Mouse (Mus musculus): ENCODE measurements around the gene Clcn7. TPM values are rescaled to one million over a fixed set of nuclear protein-coding genes. Genes with fewer than 3 reads are reported as not detected.
A peak's percentile ranks its signal among the peaks of the same experiment; 100 is the strongest.

Clcn7 gene
- polyA plus RNA-seq (2015; fragmentation: Nextera tagmentation; extraction: Ambion mirVana): 33.6 and 36.1 TPM in 2 replicates

GRCm38 (mm10) chr17:25133275-25133698 lies at the start of gene Clcn7:
Clcn7 (plus strand) TSS chr17:25133391.
- H3K9ac ChIP-seq (ENCODE audit: low read depth, low read length): peak within 1 kb of the TSS; percentile 79
- peak within 1 kb of the TSS; percentile 35; the same call in 1 of the 2 replicates for H3K27ac ChIP-seq (ENCODE audit: low read length)
- under 1% methylated on average over 40 of the region's 40 CpGs for WGBS

DNA sequence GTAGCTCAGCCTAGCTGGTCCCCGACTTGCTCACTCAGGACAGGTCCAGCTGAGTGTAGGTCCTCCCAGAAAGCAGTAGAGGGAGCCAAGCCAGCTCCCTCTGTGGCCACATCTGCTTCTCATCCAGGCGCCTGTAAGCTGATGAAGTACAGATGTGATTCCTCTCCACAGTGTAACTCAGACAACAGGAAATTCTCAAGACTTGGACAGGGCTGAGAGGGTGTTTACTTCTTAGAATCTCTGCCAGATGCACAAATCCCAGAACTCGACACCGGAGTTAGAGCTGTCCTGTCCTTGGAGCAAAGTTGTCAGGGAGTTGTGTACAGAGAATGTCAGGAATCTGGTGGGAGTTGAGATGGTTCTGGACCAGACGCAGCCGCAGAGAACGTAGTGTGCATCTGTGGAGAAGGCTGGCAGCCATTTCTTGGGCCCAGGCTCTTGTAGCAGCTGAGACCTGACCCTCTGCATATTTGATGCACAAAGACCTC lies 49.7 kb upstream of the Clcn7 start, which contains the start of gene Tmem204:
Gene Tmem204 (minus strand): TSS at position 148 of the 488 bp plus-strand sequence.
- H3K4me3 ChIP-seq (ENCODE audit: low read depth, low read length): no peak within 1 kb of the TSS
- no peak within 1 kb of the TSS for H3K4me2 ChIP-seq (ENCODE audit: low read length)
- no peak for ATAC-seq
- WGBS: 70% methylated on average over 7 of the region's 7 CpGs
- H3K4me1 ChIP-seq (ENCODE audit: control insufficient read depth, insufficient read depth, low read length): no peaks in the 10 kb centered on the region
- no peaks in the 10 kb centered on the region; the same call in 1 of the 2 replicates for H3K36me3 ChIP-seq (ENCODE audit: control insufficient read depth, insufficient read depth, low read length)
- H3K27ac ChIP-seq (ENCODE audit: low read length): no peak within 1 kb of the TSS
- H3K27me3 ChIP-seq (ENCODE audit: control insufficient read depth, insufficient read depth, low read depth, low read length): no peaks in the 10 kb centered on the region
- H3K9me3 ChIP-seq (replicated peaks; ENCODE audit: control insufficient read depth, low read length, poor library complexity, severe bottlenecking): no peaks in the 10 kb centered on the region
- no peak within 1 kb of the TSS for H3K9ac ChIP-seq (ENCODE audit: low read depth, low read length)

More at GRCm38 (mm10) chr17:25133275-25133698, at the start of gene Clcn7:
- H3K36me3 ChIP-seq (ENCODE audit: control insufficient read depth, insufficient read depth, low read length): no peaks in the 10 kb centered on the region
- H3K27me3 ChIP-seq (ENCODE audit: control insufficient read depth, insufficient read depth, low read depth, low read length): no peaks in the 10 kb centered on the region
- peak; percentile 92 for ATAC-seq
- peak within 1 kb of the TSS; percentile 79 for H3K4me3 ChIP-seq (ENCODE audit: low read depth, low read length)
- no peaks in the 10 kb centered on the region for H3K9me3 ChIP-seq (replicated peaks; ENCODE audit: control insufficient read depth, low read length, poor library complexity, severe bottlenecking)
- peaks cover 18% of the 10 kb centered on the region for H3K4me1 ChIP-seq (ENCODE audit: control insufficient read depth, insufficient read depth, low read length)
- H3K4me2 ChIP-seq (ENCODE audit: low read length): peak within 1 kb of the TSS; percentile 75

- no peak overlapping the region for H3K9ac ChIP-seq (ENCODE audit: low read depth, low read length)
- 81% methylated on average over 13 of the region's 13 CpGs for WGBS
- H3K4me2 ChIP-seq (ENCODE audit: low read length): no peak overlapping the region
- no peaks in the 10 kb centered on the region for H3K4me1 ChIP-seq (ENCODE audit: control insufficient read depth, insufficient read depth, low read length)
- H3K36me3 ChIP-seq (ENCODE audit: control insufficient read depth, insufficient read depth, low read length): no peaks in the 10 kb centered on the region; the same call in 1 of the 2 replicates
- H3K27me3 ChIP-seq (ENCODE audit: control insufficient read depth, insufficient read depth, low read depth, low read length): no peaks in the 10 kb centered on the region
- H3K27ac ChIP-seq (ENCODE audit: low read length): no peak overlapping the region
- H3K9me3 ChIP-seq (replicated peaks; ENCODE audit: control insufficient read depth, low read length, poor library complexity, severe bottlenecking): no peaks in the 10 kb centered on the region
- no peak for ATAC-seq
- H3K4me3 ChIP-seq (ENCODE audit: low read depth, low read length): no peak overlapping the region
These were observed 48.3 kb upstream of the Clcn7 start for GRCm38 (mm10) chr17:25084835-25085385.

GRCm38 (mm10) chr17:25086724-25087123 lies 46.5 kb upstream of the Clcn7 start:
- Histone ChIP-seq H3K4me1 (ENCODE audit: control insufficient read depth, insufficient read depth, low read length) (no peaks in the 10 kb centered on the region), H3K4me3 (ENCODE audit: low read depth, low read length) (no peak overlapping the region), H3K4me2 (ENCODE audit: low read length) (no peak overlapping the region), H3K36me3 (ENCODE audit: control insufficient read depth, insufficient read depth, low read length) (no peaks in the 10 kb centered on the region; the same call in 1 of the 2 replicates), H3K9me3 (replicated peaks; ENCODE audit: control insufficient read depth, low read length, poor library complexity, severe bottlenecking) (no peaks in the 10 kb centered on the region), H3K27me3 (ENCODE audit: control insufficient read depth, insufficient read depth, low read depth, low read length) (no peaks in the 10 kb centered on the region), H3K9ac (ENCODE audit: low read depth, low read length) (no peak overlapping the region), H3K27ac (ENCODE audit: low read length) (no peak overlapping the region)
- no peak for ATAC-seq
- WGBS: 90% methylated on average over 7 of the region's 7 CpGs

- ATAC-seq: no peak
- 94% methylated on average over 10 of the region's 10 CpGs for WGBS
- Histone ChIP-seq H3K27ac (ENCODE audit: low read length) (no peak overlapping the region), H3K9me3 (replicated peaks; ENCODE audit: control insufficient read depth, low read length, poor library complexity, severe bottlenecking) (no peaks in the 10 kb centered on the region), H3K4me1 (ENCODE audit: control insufficient read depth, insufficient read depth, low read length) (no peaks in the 10 kb centered on the region), H3K4me2 (ENCODE audit: low read length) (no peak overlapping the region), H3K4me3 (ENCODE audit: low read depth, low read length) (no peak overlapping the region), H3K27me3 (ENCODE audit: control insufficient read depth, insufficient read depth, low read depth, low read length) (no peaks in the 10 kb centered on the region), H3K36me3 (ENCODE audit: control insufficient read depth, insufficient read depth, low read length) (peaks cover 3% of the 10 kb centered on the region), H3K9ac (ENCODE audit: low read depth, low read length) (no peak overlapping the region)
These were observed 44.0 kb upstream of the Clcn7 start for GRCm38 (mm10) chr17:25089158-25089557.

DNA sequence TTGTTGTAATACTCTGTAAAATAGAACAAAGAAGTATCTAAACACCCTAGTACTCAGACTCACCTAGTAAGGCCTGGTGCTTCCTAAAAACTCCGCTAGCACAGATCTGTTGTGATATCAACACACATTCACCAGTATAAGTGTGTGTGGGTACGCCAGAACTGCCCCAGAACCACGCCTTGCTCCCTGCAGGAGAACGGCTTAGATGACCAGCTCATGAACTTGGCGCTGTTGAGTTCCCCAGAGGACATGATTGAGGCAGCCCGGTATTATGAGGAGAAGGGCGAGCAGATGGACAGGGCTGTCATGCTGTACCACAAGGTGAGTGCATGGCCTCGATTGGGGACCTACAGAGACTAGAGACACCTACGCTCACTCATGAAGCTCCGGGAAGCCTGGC lies 42.7 kb upstream of the Clcn7 start:
- no peaks in the 10 kb centered on the region for H3K4me1 ChIP-seq (ENCODE audit: control insufficient read depth, insufficient read depth, low read length)
- no peak overlapping the region for H3K4me2 ChIP-seq (ENCODE audit: low read length)
- no peak overlapping the region for H3K4me3 ChIP-seq (ENCODE audit: low read depth, low read length)
- no peak overlapping the region for H3K27ac ChIP-seq (ENCODE audit: low read length)
- H3K27me3 ChIP-seq (ENCODE audit: control insufficient read depth, insufficient read depth, low read depth, low read length): no peaks in the 10 kb centered on the region
- ATAC-seq: no peak
- H3K9ac ChIP-seq (ENCODE audit: low read depth, low read length): no peak overlapping the region
- peaks cover 5% of the 10 kb centered on the region for H3K36me3 ChIP-seq (ENCODE audit: control insufficient read depth, insufficient read depth, low read length)
- H3K9me3 ChIP-seq (replicated peaks; ENCODE audit: control insufficient read depth, low read length, poor library complexity, severe bottlenecking): no peaks in the 10 kb centered on the region
- 95% methylated on average over 10 of the region's 10 CpGs for WGBS

DNA sequence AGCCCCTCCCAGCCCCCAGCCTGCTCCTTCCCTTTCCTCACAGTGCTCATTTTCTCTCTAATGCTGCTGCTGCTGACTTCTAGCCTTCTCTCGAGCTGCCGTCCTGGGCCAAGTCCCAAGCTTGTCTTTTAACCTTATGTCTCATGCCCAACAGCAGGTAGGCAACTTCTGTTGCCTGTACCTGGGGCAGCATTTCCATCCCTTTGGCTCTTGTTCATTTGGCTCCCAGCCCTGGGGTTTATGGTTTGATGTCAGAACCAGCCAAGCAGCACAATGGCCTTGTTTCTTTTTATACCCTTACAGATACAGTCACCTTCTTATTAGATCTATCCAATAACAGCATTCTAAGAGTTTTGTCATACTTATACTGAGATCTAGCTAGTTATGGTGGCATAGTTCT lies 37.0 kb upstream of the Clcn7 start:
- Histone ChIP-seq H3K27ac (ENCODE audit: low read length) (no peak overlapping the region), H3K4me3 (ENCODE audit: low read depth, low read length) (no peak overlapping the region), H3K9ac (ENCODE audit: low read depth, low read length) (no peak overlapping the region), H3K27me3 (ENCODE audit: control insufficient read depth, insufficient read depth, low read depth, low read length) (no peaks in the 10 kb centered on the region), H3K4me1 (ENCODE audit: control insufficient read depth, insufficient read depth, low read length) (no peaks in the 10 kb centered on the region), H3K9me3 (replicated peaks; ENCODE audit: control insufficient read depth, low read length, poor library complexity, severe bottlenecking) (no peaks in the 10 kb centered on the region), H3K4me2 (ENCODE audit: low read length) (no peak overlapping the region), H3K36me3 (ENCODE audit: control insufficient read depth, insufficient read depth, low read length) (peaks cover 35% of the 10 kb centered on the region)
- 82% methylated on average over 2 of the region's 2 CpGs for WGBS
- no peak for ATAC-seq

- H3K4me3 ChIP-seq (ENCODE audit: low read depth, low read length): no peak overlapping the region
- 94% methylated on average over 6 of the region's 6 CpGs for WGBS
- no peaks in the 10 kb centered on the region for H3K27me3 ChIP-seq (ENCODE audit: control insufficient read depth, insufficient read depth, low read depth, low read length)
- H3K27ac ChIP-seq (ENCODE audit: low read length): no peak overlapping the region
- no peak overlapping the region for H3K4me2 ChIP-seq (ENCODE audit: low read length)
- no peaks in the 10 kb centered on the region for H3K4me1 ChIP-seq (ENCODE audit: control insufficient read depth, insufficient read depth, low read length)
- H3K9ac ChIP-seq (ENCODE audit: low read depth, low read length): no peak overlapping the region
- no peak for ATAC-seq
- no peaks in the 10 kb centered on the region for H3K9me3 ChIP-seq (replicated peaks; ENCODE audit: control insufficient read depth, low read length, poor library complexity, severe bottlenecking)
- peaks cover 55% of the 10 kb centered on the region for H3K36me3 ChIP-seq (ENCODE audit: control insufficient read depth, insufficient read depth, low read length)
These were observed 33.1 kb upstream of the Clcn7 start for GRCm38 (mm10) chr17:25100052-25100451.

DNA sequence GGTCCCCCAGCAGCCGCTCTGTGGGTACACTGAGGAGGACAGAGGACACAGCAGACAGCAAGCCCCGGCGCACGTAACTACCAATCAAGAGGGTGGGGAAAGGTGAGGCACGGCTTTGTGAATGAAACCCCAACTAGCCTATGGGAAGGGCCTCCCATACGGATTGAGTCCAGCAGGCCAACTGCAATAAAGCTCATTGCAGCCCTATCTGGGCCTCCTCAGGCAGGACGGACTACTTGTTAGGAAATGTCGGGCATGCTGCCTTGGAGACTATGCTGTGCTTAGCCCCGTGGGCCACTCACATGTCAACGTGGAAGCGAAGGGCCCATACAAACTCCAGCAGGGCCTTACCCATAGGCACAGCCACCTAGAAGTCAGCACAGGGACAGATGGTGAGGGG lies 31.9 kb upstream of the Clcn7 start:
- Histone ChIP-seq H3K9ac (ENCODE audit: low read depth, low read length) (no peak overlapping the region), H3K9me3 (replicated peaks; ENCODE audit: control insufficient read depth, low read length, poor library complexity, severe bottlenecking) (no peaks in the 10 kb centered on the region), H3K27me3 (ENCODE audit: control insufficient read depth, insufficient read depth, low read depth, low read length) (no peaks in the 10 kb centered on the region), H3K4me2 (ENCODE audit: low read length) (no peak overlapping the region), H3K36me3 (ENCODE audit: control insufficient read depth, insufficient read depth, low read length) (peaks cover 67% of the 10 kb centered on the region), H3K4me1 (ENCODE audit: control insufficient read depth, insufficient read depth, low read length) (no peaks in the 10 kb centered on the region), H3K4me3 (ENCODE audit: low read depth, low read length) (no peak overlapping the region), H3K27ac (ENCODE audit: low read length) (no peak overlapping the region)
- 91% methylated on average over 11 of the region's 11 CpGs for WGBS
- ATAC-seq: no peak

All from midbrain, embryonic 16.5 days (tissue).